Mouse (Mus musculus) hindbrain, embryonic 10.5 days (tissue): ENCODE measurements at regions not wholly inside any gene's neighbourhood (a gene's known extent, or its start where the extent isn't known, plus 50 kb on each side); places are given as distances from the start of the nearest gene placed in this dataset.

ENCODE experiments used
- DNase-seq: peaks from one replicate; pipeline ENCODE4 v3.0.0-alpha.2; 2017; ENCODE audit warnings: low spot score
- H3K27ac ChIP-seq: fragments of 300-500 bp; sonication (generic); 2 replicates; pipeline ENCODE4 v1.5.1; 2016; ENCODE audit warnings: mild to moderate bottlenecking, moderate library complexity
- H3K27me3 ChIP-seq: fragments of 300-500 bp; sonication (generic); 2 replicates; pipeline ENCODE4 v1.6.1; 2016; ENCODE audit warnings: mild to moderate bottlenecking; ENCODE audit not compliant: poor library complexity, insufficient read depth, severe bottlenecking
- H3K36me3 ChIP-seq: fragments of 300-500 bp; sonication (generic); 2 replicates; pipeline ENCODE4 v1.6.1; 2016; ENCODE audit warnings: mild to moderate bottlenecking, moderate library complexity
- H3K4me1 ChIP-seq: fragments of 300-500 bp; sonication (generic); replicated peaks from 2 replicates; pipeline ENCODE4 v1.6.1; 2016; ENCODE audit warnings: mild to moderate bottlenecking
- H3K4me3 ChIP-seq: fragments of 300-500 bp; sonication (generic); 2 replicates; pipeline ENCODE4 v1.5.1; 2016; ENCODE audit warnings: mild to moderate bottlenecking, moderate library complexity
- H3K9me3 ChIP-seq: fragments of 300-500 bp; sonication (generic); 2 replicates; pipeline ENCODE4 v1.6.1; 2016; ENCODE audit warnings: mild to moderate bottlenecking, moderate library complexity
- WGBS: fragments of 180-500 bp; shearing (Covaris S2); methylation state at CpG from one replicate; pipeline ENCODE4 v1.1.7; 2016; 5-methylcytosine and 5-hydroxymethylcytosine counted together

DNA sequence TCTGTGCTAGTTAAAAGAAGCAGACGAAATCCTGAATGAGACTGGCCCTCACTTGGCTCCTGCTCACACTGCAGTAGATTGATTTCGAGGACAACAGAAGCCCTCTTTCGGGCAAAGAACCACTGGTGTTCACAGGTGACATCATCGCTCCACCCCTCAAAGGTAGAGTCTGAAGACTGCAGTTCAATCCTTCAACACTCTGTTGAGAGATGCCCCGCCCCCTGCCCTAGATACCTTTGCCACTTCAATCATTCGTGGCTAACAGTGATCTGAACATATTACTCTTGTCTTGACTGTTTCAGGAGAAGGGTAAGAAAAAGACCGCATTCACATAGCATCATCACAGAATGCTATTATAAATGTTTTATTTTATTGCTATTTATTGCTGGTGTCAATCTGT, 205.5 kb upstream of the Gadl1 start:
- no peak overlapping the region for H3K4me3 ChIP-seq
- no peaks in the 10 kb centered on the region for H3K36me3 ChIP-seq
- H3K9me3 ChIP-seq, result no peaks in the 10 kb centered on the region
- WGBS, result 93% methylated on average over 7 of the region's 7 CpGs
- peaks cover 9% of the 10 kb centered on the region for H3K4me1 ChIP-seq
- no peaks in the 10 kb centered on the region for H3K27me3 ChIP-seq
- H3K27ac ChIP-seq, result no peak overlapping the region
- no peak for DNase-seq

DNA sequence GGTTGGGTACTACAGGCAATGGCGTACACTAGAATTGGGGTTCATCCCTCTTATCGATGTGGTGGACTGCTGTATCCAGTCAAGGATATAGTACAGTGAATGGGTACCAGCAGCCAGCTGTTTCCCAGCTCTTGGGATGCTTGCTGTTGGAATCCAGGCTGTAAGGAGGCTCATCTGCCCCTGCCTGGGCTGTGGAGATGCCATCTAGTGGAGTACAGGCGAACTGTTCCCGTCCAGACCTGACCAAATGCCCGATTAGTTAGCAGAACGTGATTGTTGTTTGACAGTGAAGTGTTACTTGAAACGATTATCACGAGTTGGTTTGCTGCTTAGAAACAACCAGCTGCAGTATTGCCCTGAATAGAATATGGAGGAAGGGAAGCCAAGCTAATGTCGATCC, 205.0 kb upstream of the Gadl1 start:
- H3K4me3 ChIP-seq, result no peak overlapping the region
- no peaks in the 10 kb centered on the region for H3K9me3 ChIP-seq
- peak; percentile 63 for DNase-seq
- 45% methylated on average over 9 of the region's 9 CpGs for WGBS
- H3K27me3 ChIP-seq, result no peaks in the 10 kb centered on the region
- no peaks in the 10 kb centered on the region for H3K36me3 ChIP-seq
- H3K4me1 ChIP-seq, result peaks cover 12% of the 10 kb centered on the region
- no peak overlapping the region for H3K27ac ChIP-seq

DNA sequence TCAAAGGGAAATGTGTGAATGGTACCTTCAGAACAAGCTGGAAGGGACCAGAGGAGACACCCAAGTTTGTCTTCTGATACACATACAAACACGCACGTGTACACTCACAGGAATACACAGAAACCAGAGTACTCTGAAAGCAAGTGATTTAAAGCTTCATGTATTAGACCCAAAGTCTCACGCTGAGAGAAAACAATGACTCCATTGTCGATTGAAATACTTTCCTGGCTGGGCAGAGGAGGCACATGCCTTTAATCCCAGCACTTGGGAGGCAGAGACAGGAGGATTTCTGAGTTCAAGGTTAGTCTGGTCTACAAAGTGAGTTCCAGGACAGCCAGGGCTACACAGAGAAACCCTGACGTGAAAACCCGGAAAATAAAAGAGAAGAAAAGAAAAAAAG, 203.5 kb upstream of the Gadl1 start:
- 84% methylated on average over 6 of the region's 6 CpGs for WGBS
- peaks cover 12% of the 10 kb centered on the region for H3K4me1 ChIP-seq
- no peak for DNase-seq
- no peaks in the 10 kb centered on the region for H3K9me3 ChIP-seq
- H3K36me3 ChIP-seq, result no peaks in the 10 kb centered on the region
- H3K27me3 ChIP-seq, result no peaks in the 10 kb centered on the region
- H3K4me3 ChIP-seq, result no peak overlapping the region
- H3K27ac ChIP-seq, result no peak overlapping the region

DNA sequence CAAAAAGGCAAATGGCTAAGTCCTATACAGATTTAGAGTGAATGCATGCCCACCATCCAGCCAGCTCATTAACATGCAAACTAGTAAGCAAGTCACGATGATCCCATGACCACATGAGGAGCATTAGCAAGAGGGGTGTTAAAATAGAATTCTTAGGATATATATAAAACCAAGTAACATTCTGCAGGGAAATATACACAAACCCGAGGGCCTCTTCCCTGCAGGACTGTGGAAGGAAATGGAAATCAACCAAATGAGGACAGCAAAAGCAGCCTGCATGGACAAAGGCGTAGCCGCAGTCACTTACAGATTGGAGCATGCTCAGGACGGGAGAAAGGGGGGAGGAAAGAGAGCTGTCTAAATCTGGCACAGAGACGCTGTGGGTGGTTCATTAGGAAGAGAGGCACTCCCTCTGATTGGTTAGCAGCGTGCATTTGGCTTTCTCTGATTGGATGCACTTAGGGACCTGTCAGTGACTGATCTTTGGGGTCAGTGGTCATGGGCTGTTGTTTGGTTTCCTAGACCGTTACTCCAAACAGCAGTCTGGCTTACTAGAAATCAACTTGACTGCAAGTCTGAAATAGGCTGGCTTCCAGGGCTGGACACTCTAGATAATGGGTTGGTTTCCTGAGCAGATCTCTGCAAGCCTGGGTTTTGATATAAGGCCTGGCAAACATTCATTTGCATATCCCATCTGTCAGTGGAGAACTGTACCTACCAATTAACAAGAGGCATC, 200.9 kb upstream of the Gadl1 start:
- DNase-seq, result peak; percentile 64
- no peaks in the 10 kb centered on the region for H3K9me3 ChIP-seq
- peak overlapping the region; percentile 78 for H3K27ac ChIP-seq
- peaks cover 12% of the 10 kb centered on the region for H3K4me1 ChIP-seq
- 43% methylated on average over 8 of the region's 8 CpGs for WGBS
- H3K36me3 ChIP-seq, result no peaks in the 10 kb centered on the region
- H3K4me3 ChIP-seq, result no peak overlapping the region
- no peaks in the 10 kb centered on the region for H3K27me3 ChIP-seq

DNA sequence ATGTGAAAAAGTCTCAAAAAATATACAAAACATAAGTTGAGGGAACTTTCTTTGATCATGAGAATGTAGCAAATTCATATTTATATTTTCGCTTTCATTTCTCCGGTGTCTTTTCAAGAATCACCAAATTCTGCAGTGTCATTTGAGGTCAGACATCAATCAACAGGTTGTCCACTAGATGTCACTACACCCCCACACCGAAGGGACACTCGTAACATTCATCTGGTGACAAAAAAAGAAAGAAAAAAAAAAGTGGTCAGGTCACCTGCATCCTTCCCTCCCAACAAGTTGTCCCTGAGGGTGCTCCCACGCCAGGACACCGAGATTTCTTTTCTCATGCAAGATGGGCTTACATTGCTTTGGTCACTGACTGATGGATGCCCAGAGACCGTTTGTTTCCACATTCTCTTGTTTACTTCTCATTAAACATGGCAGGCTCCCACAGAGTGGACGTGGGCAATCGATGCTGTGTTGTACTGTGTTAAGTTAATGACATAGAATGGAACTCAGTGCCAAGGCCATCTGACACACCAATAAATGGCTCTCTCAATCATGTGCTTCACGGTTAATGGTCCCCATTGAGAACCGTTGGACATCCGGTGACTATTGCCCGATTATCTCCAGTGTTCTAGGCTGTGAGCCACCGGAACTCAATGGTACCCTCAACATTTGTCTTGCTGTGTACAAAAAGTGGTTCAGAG, 199.1 kb upstream of the Gadl1 start:
- Histone ChIP-seq H3K9me3 (no peaks in the 10 kb centered on the region), H3K27me3 (no peaks in the 10 kb centered on the region), H3K27ac (no peak overlapping the region), H3K36me3 (no peaks in the 10 kb centered on the region), H3K4me1 (peaks cover 12% of the 10 kb centered on the region), H3K4me3 (no peak overlapping the region)
- WGBS, result 86% methylated on average over 14 of the region's 14 CpGs
- peak; percentile 27 for DNase-seq

DNA sequence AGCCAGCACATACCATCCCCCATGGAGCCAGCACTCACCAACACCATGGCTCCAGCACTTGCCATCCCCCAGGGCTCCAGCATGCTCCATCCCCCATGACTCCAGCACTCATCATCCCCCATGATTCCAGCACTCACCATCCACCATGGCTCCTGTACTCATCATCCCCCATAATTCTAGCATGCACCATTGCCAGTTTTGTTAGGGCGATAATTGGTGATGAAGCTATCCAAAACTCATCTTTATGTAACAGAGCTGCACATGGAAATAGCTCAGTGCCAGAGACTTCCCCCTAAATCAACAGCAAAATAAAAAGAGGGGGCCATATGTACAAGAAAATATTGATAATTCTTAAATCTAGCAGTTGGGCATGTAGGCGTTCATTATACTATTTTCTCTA, 188.9 kb upstream of the Gadl1 start:
- WGBS, result 91% methylated on average over 2 of the region's 2 CpGs
- Histone ChIP-seq H3K4me1 (no peaks in the 10 kb centered on the region; the same call in 1 of the 2 replicates), H3K4me3 (no peak overlapping the region)

DNA sequence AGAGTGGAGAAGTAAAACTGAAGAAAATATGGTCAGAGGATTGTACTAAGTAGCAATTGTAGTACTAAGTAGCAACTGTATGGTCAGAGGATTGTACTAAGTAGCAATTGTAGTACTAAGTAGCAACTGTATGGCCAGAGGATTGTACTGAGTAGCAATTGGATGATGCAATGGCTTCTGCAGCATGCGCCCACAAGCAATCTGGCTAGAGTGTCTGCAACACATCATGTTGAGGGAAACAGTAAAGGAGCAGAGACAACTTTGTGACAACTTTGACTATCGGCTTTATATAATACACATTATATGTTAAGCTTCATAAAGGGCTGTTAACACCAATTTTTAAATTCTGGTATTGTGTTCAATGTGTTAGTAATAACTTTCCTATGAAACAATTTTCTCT, 188.4 kb upstream of the Gadl1 start:
- Histone ChIP-seq H3K27ac (no peak overlapping the region), H3K9me3 (peaks cover 10% of the 10 kb centered on the region)

More for the DNA sequence above, 188.9 kb upstream of the Gadl1 start:
- H3K27ac ChIP-seq, result no peak overlapping the region
- peaks cover 8% of the 10 kb centered on the region for H3K9me3 ChIP-seq
- H3K36me3 ChIP-seq, result no peaks in the 10 kb centered on the region
- no peaks in the 10 kb centered on the region for H3K27me3 ChIP-seq
- no peak for DNase-seq

DNA sequence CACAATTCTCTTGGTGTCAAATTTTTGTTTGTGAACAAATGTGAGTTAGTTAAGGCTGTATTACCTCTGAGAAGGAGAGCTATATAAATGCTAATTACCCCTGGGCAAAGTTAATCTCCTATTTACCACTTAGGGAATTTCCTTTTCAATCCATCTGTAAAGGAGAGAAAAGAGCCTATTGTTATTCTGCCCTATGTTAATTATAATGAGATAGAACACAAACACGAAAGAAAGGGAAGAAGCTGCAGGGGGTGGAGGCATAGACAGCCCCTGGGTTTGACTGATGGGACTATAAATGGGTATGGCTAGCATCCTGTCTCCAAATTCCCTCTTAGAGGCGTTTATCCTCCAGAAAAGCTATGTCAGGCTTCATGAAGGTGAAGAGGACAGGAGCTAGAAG, 185.2 kb upstream of the Gadl1 start:
- DNase-seq, result no peak
- 14% methylated on average over 2 of the region's 2 CpGs for WGBS
- no peaks in the 10 kb centered on the region for H3K27me3 ChIP-seq
- H3K4me1 ChIP-seq, result no peaks in the 10 kb centered on the region; the same call in 1 of the 2 replicates
- H3K36me3 ChIP-seq, result no peaks in the 10 kb centered on the region
- H3K4me3 ChIP-seq, result no peak overlapping the region
- no peak overlapping the region for H3K27ac ChIP-seq
- peaks cover 10% of the 10 kb centered on the region for H3K9me3 ChIP-seq

More for the DNA sequence above, 188.4 kb upstream of the Gadl1 start:
- WGBS, result 92% methylated on average over 2 of the region's 2 CpGs
- no peak overlapping the region for H3K4me3 ChIP-seq
- no peaks in the 10 kb centered on the region; the same call in 1 of the 2 replicates for H3K4me1 ChIP-seq
- no peak for DNase-seq
- no peaks in the 10 kb centered on the region for H3K27me3 ChIP-seq
- H3K36me3 ChIP-seq, result no peaks in the 10 kb centered on the region

DNA sequence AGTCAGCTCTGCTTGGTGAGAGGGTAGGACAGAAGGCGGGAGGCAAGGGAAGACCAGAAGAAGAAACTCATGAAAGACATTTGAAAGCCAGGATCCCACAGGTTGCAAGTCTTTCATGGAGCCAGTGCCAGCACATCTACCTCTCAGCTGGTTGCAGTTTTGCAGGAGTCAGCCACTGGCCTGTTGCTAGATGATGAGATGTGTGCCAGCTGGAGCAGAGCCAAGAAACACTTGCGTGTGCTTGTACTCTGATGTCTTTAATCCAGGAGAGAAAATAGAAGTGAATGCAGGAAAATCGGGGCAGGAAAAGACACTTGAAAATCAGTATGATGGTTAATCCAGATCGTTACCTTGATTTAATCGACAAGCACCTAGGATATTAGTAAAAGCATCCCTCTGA, 181.9 kb upstream of the Gadl1 start:
- no peak for DNase-seq
- Histone ChIP-seq H3K27ac (no peak overlapping the region), H3K9me3 (peaks cover 6% of the 10 kb centered on the region), H3K36me3 (no peaks in the 10 kb centered on the region), H3K4me1 (no peaks in the 10 kb centered on the region; the same call in 1 of the 2 replicates), H3K27me3 (no peaks in the 10 kb centered on the region), H3K4me3 (no peak overlapping the region)
- 94% methylated on average over 5 of the region's 5 CpGs for WGBS

DNA sequence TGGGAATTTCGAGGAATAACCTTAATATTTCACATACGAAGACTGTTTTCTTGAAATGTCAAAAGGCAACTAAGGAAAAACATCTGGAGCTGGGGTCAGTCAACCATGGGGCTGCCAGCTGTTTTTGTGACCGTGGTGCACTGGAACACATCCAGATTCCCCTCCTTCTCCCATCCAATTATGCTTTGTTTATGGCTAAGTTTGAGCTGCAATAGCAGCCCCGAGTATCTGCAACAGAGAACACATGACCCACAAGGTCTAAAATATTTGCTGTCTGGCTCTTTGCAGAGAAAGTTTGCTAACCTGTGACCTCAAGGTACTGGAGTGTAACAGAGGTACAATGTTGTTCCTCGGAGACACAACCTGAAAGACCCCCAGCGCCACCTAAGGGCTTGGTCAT, 177.7 kb upstream of the Gadl1 start:
- Histone ChIP-seq H3K4me3 (no peak overlapping the region), H3K9me3 (no peaks in the 10 kb centered on the region), H3K27ac (no peak overlapping the region), H3K27me3 (no peaks in the 10 kb centered on the region), H3K4me1 (no peaks in the 10 kb centered on the region), H3K36me3 (no peaks in the 10 kb centered on the region)
- DNase-seq, result no peak
- WGBS, result 63% methylated on average over 6 of the region's 6 CpGs

DNA sequence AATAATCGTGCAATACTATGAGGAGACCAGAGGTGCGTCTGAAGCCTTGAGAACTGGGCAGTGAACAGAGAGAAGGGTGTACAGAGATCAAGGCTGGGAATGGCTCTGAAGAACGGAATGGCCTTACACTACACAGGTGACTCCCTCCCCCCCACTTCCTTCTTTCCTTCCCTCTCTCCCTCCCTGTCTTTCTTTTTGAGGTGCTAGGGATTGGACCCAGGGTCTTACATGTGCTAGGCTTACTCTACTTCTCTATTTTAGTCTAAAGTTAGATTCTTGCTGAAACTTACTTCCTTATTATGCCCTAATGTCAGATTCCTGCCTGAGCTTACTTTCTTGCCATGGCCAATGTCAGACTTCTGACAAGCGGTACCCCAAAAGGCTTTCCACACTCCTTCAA, 176.2 kb upstream of the Gadl1 start:
- no peaks in the 10 kb centered on the region for H3K27me3 ChIP-seq
- 94% methylated on average over 4 of the region's 4 CpGs for WGBS

DNA sequence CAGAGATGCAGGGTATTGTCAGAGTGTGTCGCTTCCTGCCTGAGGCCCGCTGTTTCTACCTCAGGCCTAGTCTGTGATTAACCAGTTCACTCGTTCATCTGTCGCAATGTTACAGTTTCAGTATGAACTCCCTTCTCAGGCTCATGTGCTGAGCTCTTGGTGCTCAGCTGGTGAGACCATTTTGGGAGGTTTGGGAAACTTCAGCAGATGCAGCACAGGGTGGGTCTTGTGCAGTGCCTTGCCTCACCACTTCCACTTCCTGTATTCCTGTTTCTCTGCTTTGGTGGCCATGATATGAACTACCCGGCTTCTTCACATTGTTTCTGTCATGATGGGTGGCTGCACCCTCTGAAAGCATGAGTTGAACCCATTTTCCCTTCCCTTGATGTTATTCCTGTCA, 169.3 kb upstream of the Gadl1 start:
- H3K27ac ChIP-seq, result no peak overlapping the region
- H3K4me1 ChIP-seq, result no peaks in the 10 kb centered on the region
- WGBS, result 83% methylated on average over 5 of the region's 5 CpGs
- no peak overlapping the region for H3K4me3 ChIP-seq
- H3K9me3 ChIP-seq, result no peaks in the 10 kb centered on the region
- DNase-seq, result no peak
- no peaks in the 10 kb centered on the region for H3K36me3 ChIP-seq
- H3K27me3 ChIP-seq, result no peaks in the 10 kb centered on the region

More for the DNA sequence above, 176.2 kb upstream of the Gadl1 start:
- no peak overlapping the region for H3K27ac ChIP-seq
- no peaks in the 10 kb centered on the region for H3K36me3 ChIP-seq
- no peaks in the 10 kb centered on the region for H3K4me1 ChIP-seq
- no peaks in the 10 kb centered on the region for H3K9me3 ChIP-seq
- DNase-seq, result no peak
- no peak overlapping the region for H3K4me3 ChIP-seq

DNA sequence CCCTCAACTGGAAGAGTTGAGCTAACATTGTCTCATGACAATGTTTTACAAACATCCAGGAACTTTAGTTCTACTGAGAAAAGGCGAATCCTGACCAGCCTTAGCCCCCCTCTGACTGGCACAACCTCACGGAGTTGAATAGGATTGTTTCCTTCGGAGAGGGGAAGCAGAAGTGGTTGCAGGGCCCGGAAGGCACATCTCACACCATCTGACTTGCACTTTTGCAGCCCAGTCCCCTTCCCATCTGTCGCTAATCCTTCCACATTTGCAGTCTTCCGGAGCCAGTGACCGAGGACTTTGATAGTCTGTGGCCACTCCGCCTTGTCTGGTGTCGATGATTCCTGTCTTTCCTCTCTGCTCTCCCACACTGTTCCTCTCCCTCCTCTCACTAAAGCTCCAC, 162.8 kb upstream of the Gadl1 start:
- no peaks in the 10 kb centered on the region for H3K36me3 ChIP-seq
- no peaks in the 10 kb centered on the region for H3K27me3 ChIP-seq
- DNase-seq, result no peak
- H3K4me3 ChIP-seq, result no peak overlapping the region
- H3K9me3 ChIP-seq, result no peaks in the 10 kb centered on the region
- 80% methylated on average over 9 of the region's 9 CpGs for WGBS
- no peak overlapping the region for H3K27ac ChIP-seq
- H3K4me1 ChIP-seq, result no peaks in the 10 kb centered on the region
